Mouse (Mus musculus) thymus, adult 2 months (tissue): Measurements from ENCODE around the gene Mrtfb.

Experiments used
- CTCF ChIP-seq: fragments of 200-500 bp; IDR thresholded peaks from 2 replicates; pipeline ENCODE4 v1.5.1; 2012; ENCODE audit warnings: mild to moderate bottlenecking, control low read depth, low read length, moderate library complexity, borderline replicate concordance; ENCODE audit not compliant: control insufficient read depth, poor library complexity, insufficient read depth; ENCODE audit errors: extremely low read depth
- POLR2A ChIP-seq: fragments of 200-500 bp; IDR thresholded peaks from 2 replicates; pipeline ENCODE4 v1.6.1; 2012; ENCODE audit warnings: mild to moderate bottlenecking, low read length, control low read depth, moderate library complexity; ENCODE audit not compliant: control insufficient read depth, poor library complexity, insufficient read depth; ENCODE audit errors: extremely low read depth

- TF ChIP-seq CTCF (no peak), POLR2A (no peak)
Measured at GRCm38 (mm10) chr16:13332536-13332935, 76.3 kb downstream of the Mrtfb start.
